Mouse (Mus musculus): ENCODE results near the gene Eif3m. TPM values are rescaled to one million over a fixed set of nuclear protein-coding genes. Genes with fewer than 3 reads are reported as not detected.

Eif3m gene
- total RNA-seq, 2 experiments from 2014 or later = 84.1 to 90.8 TPM

GRCm38 (mm10) chr2:105017802-105018201 lies 922 bp upstream of the Eif3m start:
- no peak for DNase-seq (ENCODE audit: low spot score in 2 of 2)

DNA sequence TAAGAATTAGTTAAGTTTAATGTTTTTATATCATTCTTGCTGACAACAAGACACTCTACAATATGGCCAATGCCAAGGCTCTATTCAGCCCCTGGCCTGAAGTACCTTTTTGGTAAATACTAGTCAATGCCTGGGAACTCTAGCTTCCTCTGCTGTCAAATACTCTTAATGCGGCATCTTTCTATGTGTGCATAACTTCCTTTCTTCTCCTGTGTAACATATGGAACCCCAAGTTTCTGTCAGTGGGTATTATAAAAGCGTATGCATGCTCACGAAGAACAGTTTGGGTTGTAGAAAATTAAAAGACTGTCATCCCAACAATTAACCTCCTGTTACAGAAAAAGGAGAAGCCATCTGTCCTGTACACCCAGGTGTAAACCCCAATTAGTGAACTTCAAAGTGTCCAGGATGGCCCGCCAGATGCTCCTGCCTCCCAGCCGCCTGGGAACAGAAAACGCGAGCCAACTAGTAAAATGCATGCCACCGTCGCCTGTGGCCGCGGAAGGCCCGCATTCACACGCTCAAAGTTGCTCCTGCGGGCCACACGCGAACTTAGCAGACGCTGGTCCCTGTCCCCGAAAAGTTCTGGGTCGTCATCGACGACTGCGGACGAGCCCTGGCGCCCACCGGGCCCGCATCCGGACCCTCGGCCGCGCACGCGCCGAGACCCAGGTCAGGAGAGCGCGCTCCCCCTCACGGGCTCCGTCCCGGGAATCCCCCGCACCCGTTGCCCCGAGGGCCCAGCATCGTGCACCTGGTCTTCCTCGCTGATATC lies 501 bp downstream of the Eif3m start:
- DNase-seq (ENCODE audit: low spot score in 2 of 2) = peak in 1 of 2 experiments; percentile 21

DNA sequence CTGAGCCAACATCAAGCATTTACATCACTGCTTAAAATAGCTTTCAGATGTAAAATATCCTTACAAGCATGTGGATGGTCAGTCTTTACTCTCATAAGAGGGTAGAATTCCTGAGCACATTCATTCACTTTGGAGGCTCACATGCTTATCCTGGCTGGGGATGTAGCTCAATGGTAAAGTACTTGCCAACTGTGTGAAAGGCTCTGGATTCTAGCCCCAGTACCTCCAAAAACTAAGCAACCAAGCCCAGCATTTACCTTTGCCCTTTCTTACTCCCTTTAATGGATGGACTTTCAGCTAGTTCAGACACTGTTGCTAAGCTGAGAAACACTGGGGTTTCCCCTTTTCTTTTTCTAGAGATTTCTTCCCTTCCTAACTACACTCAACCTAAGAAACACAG lies 9.6 kb downstream of the Eif3m start:
- DNase-seq (ENCODE audit: low spot score in 2 of 2) = no peak

- DNase-seq (ENCODE audit: low spot score in 2 of 2) = no peak
Measured at GRCm38 (mm10) chr2:104996201-104996600, 20.7 kb downstream of the Eif3m start.

GRCm38 (mm10) chr2:104994436-104994835 lies 22.4 kb downstream of the Eif3m start:
- DNase-seq (ENCODE audit: low spot score in 2 of 2) = no peak

DNA sequence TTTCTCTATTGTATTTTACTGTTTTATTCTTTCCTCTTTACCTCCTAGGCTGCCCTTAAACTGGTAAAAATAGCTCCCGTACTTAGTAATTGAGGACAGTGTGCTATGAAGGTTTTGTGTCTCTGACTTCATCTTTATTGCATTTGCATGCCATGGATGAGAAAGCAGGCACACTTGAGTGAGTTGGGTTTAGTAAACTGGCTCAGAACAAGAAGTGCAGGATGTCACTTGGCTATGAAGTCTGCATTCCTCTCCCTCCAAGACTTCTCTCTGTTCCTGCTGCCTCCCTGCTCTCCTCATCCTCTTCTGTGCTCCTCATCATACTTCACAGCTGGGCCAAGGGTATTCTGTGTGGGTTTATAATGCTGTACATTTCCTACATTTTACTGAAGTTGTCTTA lies 27.9 kb downstream of the Eif3m start:
- DNase-seq (ENCODE audit: low spot score in 2 of 2) = no peak

GRCm38 (mm10) chr2:104985796-104986195 lies 31.1 kb downstream of the Eif3m start:
- DNase-seq (ENCODE audit: low spot score in 2 of 2) = no peak

DNA sequence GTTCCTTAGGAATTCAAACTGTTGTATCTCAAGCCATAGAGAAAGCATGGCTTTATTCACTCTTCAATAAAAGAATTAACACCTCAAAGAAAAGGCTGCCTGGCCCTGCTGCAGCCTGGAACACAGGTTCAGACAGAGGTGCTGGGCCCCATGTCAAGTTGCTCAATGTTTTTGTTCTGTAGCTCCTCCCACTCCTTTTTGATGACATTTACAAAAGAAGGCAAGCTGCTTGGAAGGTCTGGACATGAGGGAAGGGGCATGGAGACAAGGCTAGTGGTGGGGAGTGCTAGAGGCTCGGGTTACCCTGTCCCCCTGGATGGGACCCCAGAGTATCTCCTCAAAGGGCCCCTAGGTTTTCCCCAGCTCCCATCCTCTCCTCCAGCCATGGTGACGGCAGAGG lies 35.2 kb downstream of the Eif3m start:
- DNase-seq (ENCODE audit: low spot score in 2 of 2) = no peak

DNA sequence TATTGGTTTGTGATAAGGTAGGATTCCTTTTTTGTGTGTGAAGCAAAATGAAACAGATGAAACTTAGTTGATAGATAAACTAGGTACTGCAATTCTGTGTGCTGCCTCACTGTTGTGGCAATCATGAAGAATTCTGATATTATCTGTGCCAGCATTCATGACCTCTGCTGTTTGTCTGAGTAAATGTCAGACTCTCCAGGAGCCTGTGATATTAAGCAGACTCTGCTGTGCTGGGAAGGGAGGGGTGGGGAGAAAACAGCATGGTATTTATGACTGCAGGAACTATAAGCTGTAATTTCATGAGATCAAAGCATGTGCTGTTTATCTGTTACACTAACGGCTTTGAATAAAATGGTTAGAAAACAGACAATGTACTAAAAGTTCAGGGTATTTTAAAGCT lies 52.4 kb downstream of the Eif3m start:
- no peak for DNase-seq (ENCODE audit: low spot score in 2 of 2)

Other genes with a start within 250 kb of the Eif3m start
- gene Qser1, start 200.3 kb downstream of the Eif3m start, total RNA-seq (2021) = 1 to 10 TPM; 9.0 to 9.5 TPM
- under 1 TPM; 0.56 to 0.68 TPM for gene Prrg4, start 167.2 kb downstream of the Eif3m start, total RNA-seq (2021)
- 1 to 10 TPM; 1.4 to 1.5 TPM for gene Ccdc73, start 149.3 kb downstream of the Eif3m start, total RNA-seq (2021)
- not detected for gene Gm11060, start 74.9 kb upstream of the Eif3m start, total RNA-seq (2021)
- gene Wt1, start 109.4 kb upstream of the Eif3m start, total RNA-seq (2021) = under 1 TPM; 0.28 to 0.33 TPM
- not detected for gene Them7, start 207.2 kb upstream of the Eif3m start, total RNA-seq (2021)